Mouse (Mus musculus): ENCODE measurements at regions not wholly inside any gene's neighbourhood (a gene's known extent, or its start where the extent isn't known, plus 50 kb on each side); places are given as distances from the start of the nearest gene placed in this dataset.

DNA sequence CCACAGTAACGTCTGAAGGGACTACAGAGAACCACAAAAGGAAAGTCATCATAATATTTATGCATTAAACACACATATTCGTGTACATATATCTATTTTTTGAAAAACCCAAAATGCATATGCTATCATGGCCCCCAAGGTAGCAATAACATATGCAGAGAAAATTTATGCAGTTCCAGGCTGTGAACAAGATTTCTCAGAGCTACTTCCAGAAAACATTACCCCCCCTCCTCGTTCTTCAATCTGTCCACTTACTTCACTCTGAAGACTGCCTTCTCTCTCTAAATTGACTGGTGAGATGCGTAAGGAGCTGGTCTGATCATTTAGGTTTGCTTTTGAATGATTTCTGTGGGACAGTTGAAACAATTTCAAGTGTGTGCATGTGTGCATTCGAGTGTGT is 369.3 kb upstream of the Zeb2 start:
- no peak for TF ChIP-seq HCFC1 (IDR thresholded peaks at IDR 0.05; ENCODE audit: low read depth, low read length)
- no peak for TF ChIP-seq POLR2A (IDR thresholded peaks at IDR 0.05; ENCODE audit: control insufficient read depth in 1 of 2, insufficient read depth in 1 of 2, low read depth in 1 of 2, low read length in 2 of 2, poor library complexity in 1 of 2)
- TF ChIP-seq TAL1 (IDR thresholded peaks at IDR 0.05; ENCODE audit: low read length) = no peak
